Mouse (Mus musculus) left cerebral cortex, adult 2 months (tissue): ENCODE measurements at regions not wholly inside any gene's neighbourhood (a gene's known extent, or its start where the extent isn't known, plus 50 kb on each side); places are given as distances from the start of the nearest gene placed in this dataset.
A peak's percentile ranks its signal among the peaks of the same experiment; 100 is the strongest.
"Not testable (repeated sequence)": the region's sequence is repeated elsewhere in the genome, so short reads cannot be mapped to it uniquely, and the experiment has no call there.

Experiments used
- DNase-seq, 2 experiments: peaks; one replicate each; pipeline ENCODE4 v3.0.0; 2021 to 2022; ENCODE audit warnings: low spot score in 2 of 2, mixed read lengths in 1 of 2; ENCODE audit errors: extremely low spot score in 1 of 2
- H3K27ac ChIP-seq: fragments of 200-600 bp; 2 replicates; pipeline ENCODE4 v1.8.1; 2022
- H3K4me3 ChIP-seq: fragments of 200-600 bp; 2 replicates; pipeline ENCODE4 v1.8.1; 2022
- CTCF ChIP-seq: fragments of 200-600 bp; IDR thresholded peaks from 2 replicates; pipeline ENCODE4 v1.8.1; 2022; ENCODE audit warnings: antibody characterized with exemption, mild to moderate bottlenecking, moderate library complexity
- intact Hi-C: fragments of 180-260 bp; cut with DNase I; formaldehyde crosslinking; loops from one replicate; pipeline ENCODE4 v1.15.1; 2025

GRCm38 (mm10) chr13:26183879-26184278, 586.1 kb downstream of the Hdgfl1 start:
- no peak for DNase-seq
- TF ChIP-seq CTCF: no peak
- intact Hi-C loops: no loop called here
- no peak overlapping the region for H3K4me3 ChIP-seq
- no peak overlapping the region for H3K27ac ChIP-seq

GRCm38 (mm10) chr13:26171891-26172482, 598.0 kb downstream of the Hdgfl1 start:
- no peak overlapping the region for H3K27ac ChIP-seq
- no peak for TF ChIP-seq CTCF
- no peak for DNase-seq
- no peak overlapping the region for H3K4me3 ChIP-seq
- intact Hi-C loops: no loop called here

- TF ChIP-seq CTCF: no peak
- no peak overlapping the region for H3K4me3 ChIP-seq
- no peak overlapping the region for H3K27ac ChIP-seq
- no peak for DNase-seq
- intact Hi-C loops: no loop called here
Observed at GRCm38 (mm10) chr13:26169641-26170040, 600.3 kb downstream of the Hdgfl1 start.

GRCm38 (mm10) chr13:26158703-26159102, 611.3 kb downstream of the Hdgfl1 start:
- Histone ChIP-seq H3K4me3 (no peak overlapping the region), H3K27ac (no peak overlapping the region)
- peak; percentile 18 for TF ChIP-seq CTCF
- intact Hi-C loops: loop anchor here (10.0 kb wide), 1 partner anchor 204 kb away; no protein-coding TSS in a partner anchor
- no peak for DNase-seq

- Histone ChIP-seq H3K4me3 (no peak overlapping the region), H3K27ac (peak overlapping the region; percentile 33; the same call in 1 of the 2 replicates)
- TF ChIP-seq CTCF: no peak
- DNase-seq: peak; percentile 23 to 49
- intact Hi-C loops: loop anchor here (10.0 kb wide), 1 partner anchor 200 kb away; no protein-coding TSS in a partner anchor
Observed at GRCm38 (mm10) chr13:26154701-26155471, 615.1 kb downstream of the Hdgfl1 start.

- no peak for TF ChIP-seq CTCF
- no peak for DNase-seq
- no peak overlapping the region for H3K4me3 ChIP-seq
- intact Hi-C loops: loop anchor here (10.0 kb wide), 1 partner anchor 199 kb away; no protein-coding TSS in a partner anchor
- no peak overlapping the region for H3K27ac ChIP-seq
Observed at GRCm38 (mm10) chr13:26154251-26154650, 615.7 kb downstream of the Hdgfl1 start.

- DNase-seq: no peak
- intact Hi-C loops: loop anchor here (10.0 kb wide), 1 partner anchor 198 kb away; no protein-coding TSS in a partner anchor
- no peak for TF ChIP-seq CTCF
- Histone ChIP-seq H3K27ac (no peak overlapping the region), H3K4me3 (no peak overlapping the region)
Observed at GRCm38 (mm10) chr13:26153093-26153492, 616.9 kb downstream of the Hdgfl1 start.

GRCm38 (mm10) chr13:26150426-26150825, 619.5 kb downstream of the Hdgfl1 start:
- no peak for DNase-seq
- TF ChIP-seq CTCF: no peak
- Histone ChIP-seq H3K27ac (peak overlapping the region; percentile 9; the same call in 1 of the 2 replicates), H3K4me3 (no peak overlapping the region)
- intact Hi-C loops: loop anchor here (10.0 kb wide), 1 partner anchor 196 kb away; no protein-coding TSS in a partner anchor

GRCm38 (mm10) chr13:26142811-26143210, 627.2 kb downstream of the Hdgfl1 start:
- Histone ChIP-seq H3K4me3 (no peak overlapping the region), H3K27ac (no peak overlapping the region)
- no peak for DNase-seq
- intact Hi-C loops: no loop called here
- no peak for TF ChIP-seq CTCF

GRCm38 (mm10) chr13:26119363-26119762, 650.6 kb downstream of the Hdgfl1 start:
- intact Hi-C loops: no loop called here
- DNase-seq: no peak
- TF ChIP-seq CTCF: no peak
- H3K4me3 ChIP-seq: no peak overlapping the region
- H3K27ac ChIP-seq: no peak overlapping the region

- DNase-seq: no peak
- no peak overlapping the region for H3K4me3 ChIP-seq
- no peak overlapping the region for H3K27ac ChIP-seq
- intact Hi-C loops: no loop called here
- no peak for TF ChIP-seq CTCF
Observed at GRCm38 (mm10) chr13:26114136-26114535, 655.8 kb downstream of the Hdgfl1 start.

- H3K27ac ChIP-seq, H3K4me3 ChIP-seq, intact Hi-C loops, DNase-seq: not testable (repeated sequence)
Observed at GRCm38 (mm10) chr13:26113723-26114122, 656.2 kb downstream of the Hdgfl1 start.
